8 mouse cellular contexts compared by ENCODE assay signal in the genomic region with DNA sequence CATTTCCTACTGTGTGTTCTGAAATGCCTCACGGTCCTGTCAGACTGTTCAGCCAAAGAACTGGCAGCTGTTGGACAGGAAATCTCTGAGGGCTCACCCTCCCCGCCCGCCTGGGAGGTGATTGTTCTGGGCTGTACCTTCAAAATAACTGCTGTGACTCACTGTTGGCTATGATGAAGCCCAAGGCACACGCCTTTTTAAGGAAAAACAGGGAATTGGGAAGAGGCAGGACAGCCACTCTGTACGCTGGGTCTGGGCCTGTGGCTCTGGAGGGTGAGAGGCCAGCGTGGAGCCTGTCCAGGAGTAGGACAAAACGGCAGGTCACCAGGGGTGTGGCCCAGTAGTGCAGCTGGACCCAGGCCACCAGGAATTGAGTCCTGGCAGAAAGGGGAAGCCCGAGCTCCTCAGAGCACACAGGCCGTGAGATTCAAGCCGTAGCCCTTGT. TPM values are rescaled to one million over a fixed set of nuclear protein-coding genes. Genes with fewer than 3 reads are reported as not detected.
DNase-seq lines count a peak whose midpoint lies in the region; ATAC-seq and TF ChIP-seq lines count a peak whose summit lies in the region.
"Had no signal": no experiment of that assay in that cellular context is flagged by ENCODE, and none has a peak within 500 bp of the region (broad histone marks: within the 10 kb centered on the region; RNA-seq: fewer than 3 reads in every experiment).

No protein-coding gene starts in this region.

- ATAC-seq in neural tube, embryonic 13.5 days (ENCODE audit: low read depth): no peak
- no peak for ATAC-seq in forebrain, embryonic 16.5 days
- no peak for ATAC-seq in cerebellum, adult (ENCODE audit: insufficient number of reproducible peaks, low FRiP score, low TSS enrichment)

- intact Hi-C loops in heart, postnatal 36 days (cut with DNase I): loop anchor here (1.0 to 10.0 kb wide), 3 partner anchors 18 to 167 kb away; no protein-coding TSS in a partner anchor

- no peak overlapping the region for H3K9ac ChIP-seq in neural tube, embryonic 13.5 days
- no peak overlapping the region; the same call in 1 of the 2 replicates for H3K9ac ChIP-seq in forebrain, embryonic 16.5 days (replicated peaks; ENCODE audit: low read depth, low read length)
- H3K9ac ChIP-seq: limb, embryonic 13.5 days had no signal

- TF ChIP-seq CTCF in thymus, adult 2 months (IDR thresholded peaks at IDR 0.05; ENCODE audit: borderline replicate concordance, control insufficient read depth, extremely low read depth, insufficient read depth, low read length, poor library complexity): no peak

- peaks cover 38% of the 10 kb centered on the region for H3K27me3 ChIP-seq in neural tube, embryonic 13.5 days
- H3K27me3 ChIP-seq in forebrain, embryonic 16.5 days (replicated peaks; ENCODE audit: control insufficient read depth, insufficient read depth, low read length): no peaks in the 10 kb centered on the region
- no peaks in the 10 kb centered on the region for H3K27me3 ChIP-seq in thymus, adult 2 months (ENCODE audit: control insufficient read depth, insufficient read depth, low read length)
- H3K27me3 ChIP-seq: limb, embryonic 13.5 days had no signal

- peaks cover 61% of the 10 kb centered on the region for H3K4me1 ChIP-seq in neural tube, embryonic 13.5 days (replicated peaks)
- H3K4me1 ChIP-seq in forebrain, embryonic 16.5 days (replicated peaks; ENCODE audit: control insufficient read depth, insufficient read depth, low read length): peaks cover 15% of the 10 kb centered on the region
- H3K4me1 ChIP-seq in thymus, adult 2 months (replicated peaks; ENCODE audit: control insufficient read depth, insufficient read depth, low read length): no peaks in the 10 kb centered on the region

- H3K4me3 ChIP-seq in neural tube, embryonic 13.5 days: no peak overlapping the region
- no peak overlapping the region for H3K4me3 ChIP-seq in forebrain, embryonic 16.5 days (replicated peaks; ENCODE audit: low read length)
- H3K4me3 ChIP-seq in thymus, adult 2 months (ENCODE audit: control insufficient read depth, insufficient read depth, low read length): no peak overlapping the region
- H3K4me3 ChIP-seq: limb, embryonic 13.5 days had no signal

- no peaks in the 10 kb centered on the region for H3K9me3 ChIP-seq in neural tube, embryonic 13.5 days
- H3K9me3 ChIP-seq in forebrain, embryonic 16.5 days (ENCODE audit: control insufficient read depth, low read length): no peaks in the 10 kb centered on the region
- H3K9me3 ChIP-seq: limb, embryonic 13.5 days had no signal

- no peak for TF ChIP-seq POLR2A in thymus, adult 2 months (IDR thresholded peaks at IDR 0.05; ENCODE audit: control insufficient read depth, extremely low read depth, insufficient read depth, low read length, poor library complexity)

- H3K4me2 ChIP-seq in neural tube, embryonic 13.5 days: no peak overlapping the region
- H3K4me2 ChIP-seq in forebrain, embryonic 16.5 days (ENCODE audit: low read length): no peak overlapping the region
- H3K4me2 ChIP-seq: limb, embryonic 13.5 days had no signal

- DNase-seq in neural tube, embryonic 10.5 days (ENCODE audit: extremely low spot score, low spot score): no peak
- DNase-seq in heart, postnatal 36 days: peak; percentile 75 to 80
- DNase-seq in lung, postnatal 14 days: peak; percentile 67
- DNase-seq in thymus, adult 2 months: no peak

- 77% methylated on average over 10 of the region's 10 CpGs for WGBS in neural tube, embryonic 13.5 days
- 77% methylated on average over 10 of the region's 10 CpGs for WGBS in forebrain, embryonic 16.5 days
- 79% methylated on average over 10 of the region's 10 CpGs for WGBS in thymus, adult 2 months

- peak overlapping the region; percentile 81; the same call in 1 of the 2 replicates for H3K27ac ChIP-seq in neural tube, embryonic 13.5 days (replicated peaks)
- H3K27ac ChIP-seq in forebrain, embryonic 16.5 days (ENCODE audit: low read length): peak overlapping the region; percentile 77
- H3K27ac ChIP-seq in thymus, adult 2 months (ENCODE audit: control insufficient read depth, insufficient read depth, low read length): no peak overlapping the region
- H3K27ac ChIP-seq: limb, embryonic 13.5 days had no signal

- H3K36me3 ChIP-seq in neural tube, embryonic 13.5 days: 0 out of 2 replicates have a peak, but pooled peaks cover under 1% of the 10 kb centered on the region
- H3K36me3 ChIP-seq in forebrain, embryonic 16.5 days (ENCODE audit: control insufficient read depth, insufficient read depth): no peaks in the 10 kb centered on the region
- H3K36me3 ChIP-seq in thymus, adult 2 months (ENCODE audit: control insufficient read depth, insufficient read depth, low read length): no peaks in the 10 kb centered on the region
- H3K36me3 ChIP-seq: limb, embryonic 13.5 days had no signal

RNA-seq across cellular contexts. Expression of gene Hip1r, which starts 18.8 kb away (rescaled TPM):
- 17.1 and 22.3 TPM in 2 replicates for polyA plus RNA-seq in neural tube, embryonic 13.5 days (2015; fragmentation: Nextera tagmentation; extraction: Ambion mirVana)
- polyA plus RNA-seq in forebrain, embryonic 16.5 days (2015; fragmentation: Nextera tagmentation; extraction: Ambion mirVana): 33.3 and 35.7 TPM in 2 replicates
- 10 to 100 TPM in 1 of 2 experiments, 1 to 10 TPM in 1; 8.6 to 17.0 TPM for total RNA-seq in heart, postnatal 36 days (2021)
- 12.5 and 13.8 TPM in 2 replicates for polyA plus RNA-seq in thymus, adult 2 months (2012; rRNA removed)

RNA-seq across cellular contexts. Expression of gene Vps37b, which starts 39.9 kb away (rescaled TPM):
- polyA plus RNA-seq in neural tube, embryonic 13.5 days (2015; fragmentation: Nextera tagmentation; extraction: Ambion mirVana): 77.5 and 78.5 TPM in 2 replicates
- 104 and 112 TPM in 2 replicates for polyA plus RNA-seq in forebrain, embryonic 16.5 days (2015; fragmentation: Nextera tagmentation; extraction: Ambion mirVana)
- 10 to 100 TPM; 19.6 to 25.0 TPM for total RNA-seq in heart, postnatal 36 days (2021)
- polyA plus RNA-seq in thymus, adult 2 months (2012; rRNA removed): 111 and 119 TPM in 2 replicates

Comparison
In these comparisons a context has a peak if more than half of its experiments do, and no peak if none do; other contexts are left out.
1. DNase-seq: peak in heart, postnatal 36 days (2 of 2) and lung, postnatal 14 days (single experiment); none in neural tube, embryonic 10.5 days (single experiment) and thymus, adult 2 months (single experiment).